Mouse (Mus musculus): ENCODE results near the gene Arl10. TPM values are rescaled to one million over a fixed set of nuclear protein-coding genes. Genes with fewer than 3 reads are reported as not detected.

Arl10 gene
- polyA plus RNA-seq, 1 experiment from 2014 or later: 29.7 TPM

Small RNA genes lying within 50 kb of the gene (microRNA-seq; reads per million reads assigned to microRNA genes)
- not detected for gene Gm24195

Other genes starting within 250 kb of the Arl10 start
- 9.9 and 15.3 TPM in 2 replicates for gene Cplx2, start 203.7 kb upstream of the Arl10 start, polyA plus RNA-seq (2016; fragmentation: Nextera tagmentation; extraction: Ambion mirVana)
- gene Thoc3, start 106.2 kb upstream of the Arl10 start, polyA plus RNA-seq (2016; fragmentation: Nextera tagmentation; extraction: Ambion mirVana): 195 and 200 TPM in 2 replicates
- gene Simc1, start 71.2 kb upstream of the Arl10 start, polyA plus RNA-seq (2016; fragmentation: Nextera tagmentation; extraction: Ambion mirVana): 12.0 and 12.8 TPM in 2 replicates
- gene 4833439L19Rik, start 9.6 kb upstream of the Arl10 start, polyA plus RNA-seq (2016; fragmentation: Nextera tagmentation; extraction: Ambion mirVana): 215 and 266 TPM in 2 replicates
- gene Nop16, start 15.1 kb downstream of the Arl10 start, polyA plus RNA-seq (2016; fragmentation: Nextera tagmentation; extraction: Ambion mirVana): 89.7 and 105 TPM in 2 replicates
- 155 and 156 TPM in 2 replicates for gene Higd2a, start 15.2 kb downstream of the Arl10 start, polyA plus RNA-seq (2016; fragmentation: Nextera tagmentation; extraction: Ambion mirVana)
- 18.7 and 24.3 TPM in 2 replicates for gene Cltb, start 36.3 kb downstream of the Arl10 start, polyA plus RNA-seq (2016; fragmentation: Nextera tagmentation; extraction: Ambion mirVana)
- 88.4 and 89.7 TPM in 2 replicates for gene Faf2, start 46.8 kb downstream of the Arl10 start, polyA plus RNA-seq (2016; fragmentation: Nextera tagmentation; extraction: Ambion mirVana)
- gene Rnf44, start 118.9 kb downstream of the Arl10 start, polyA plus RNA-seq (2016; fragmentation: Nextera tagmentation; extraction: Ambion mirVana): 90.1 and 98.8 TPM in 2 replicates
- not detected in 2 replicates for gene Cdhr2, start 126.4 kb downstream of the Arl10 start, polyA plus RNA-seq (2016; fragmentation: Nextera tagmentation; extraction: Ambion mirVana)
- 0.88 and 1.1 TPM in 2 replicates for gene Gprin1, start 174.9 kb downstream of the Arl10 start, polyA plus RNA-seq (2016; fragmentation: Nextera tagmentation; extraction: Ambion mirVana)
- gene Sncb, start 191.6 kb downstream of the Arl10 start, polyA plus RNA-seq (2016; fragmentation: Nextera tagmentation; extraction: Ambion mirVana): 1.5 TPM in 2 replicates
- gene Eif4e1b, start 209.0 kb downstream of the Arl10 start, polyA plus RNA-seq (2016; fragmentation: Nextera tagmentation; extraction: Ambion mirVana): not detected in 2 replicates
- 12.9 and 20.6 TPM in 2 replicates for gene Tspan17, start 214.4 kb downstream of the Arl10 start, polyA plus RNA-seq (2016; fragmentation: Nextera tagmentation; extraction: Ambion mirVana)

All from midbrain, embryonic 10.5 days (tissue).